In the genomic region with DNA sequence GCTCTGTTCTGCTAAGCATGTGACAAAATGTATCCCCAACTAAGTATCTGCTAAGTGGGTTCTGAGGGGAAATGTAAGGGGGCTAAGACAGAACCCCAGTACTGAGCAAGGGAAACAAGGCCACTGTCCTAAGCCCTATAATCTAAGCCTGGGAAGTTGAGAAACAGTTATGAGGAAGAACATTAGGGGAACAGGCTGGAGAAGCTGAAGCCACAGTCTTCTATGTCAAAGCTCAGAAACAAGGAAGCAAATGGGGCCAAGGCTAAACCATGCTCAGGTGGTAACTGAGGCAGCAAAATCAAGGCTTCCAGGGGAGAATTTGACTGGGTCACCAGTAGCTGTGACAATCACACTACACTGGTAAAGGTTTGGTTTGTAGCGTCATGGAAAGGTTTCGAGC, we compare ENCODE assay signal across 30 mouse cellular contexts. TPM values are rescaled to one million over a fixed set of nuclear protein-coding genes. Genes with fewer than 3 reads are reported as not detected.
DNase-seq lines count a peak whose midpoint lies in the region; ATAC-seq and TF ChIP-seq lines count a peak whose summit lies in the region.
"Had no signal": no experiment of that assay in that cellular context is flagged by ENCODE, and none has a peak within 500 bp of the region (broad histone marks: within the 10 kb centered on the region; RNA-seq: fewer than 3 reads in every experiment).

No protein-coding gene starts in this region.

- H3K4me1 ChIP-seq in liver, postnatal 0 days (ENCODE audit: insufficient read depth): 0 out of 2 replicates have a peak, but pooled peaks cover 2% of the 10 kb centered on the region
- no peaks in the 10 kb centered on the region for H3K4me1 ChIP-seq in liver, embryonic 11.5 days (replicated peaks; ENCODE audit: control insufficient read depth, insufficient read depth, low read length)
- H3K4me1 ChIP-seq in thymus, adult 2 months (replicated peaks; ENCODE audit: control insufficient read depth, insufficient read depth, low read length): peaks cover 5% of the 10 kb centered on the region
- H3K4me1 ChIP-seq: embryonic facial prominence, embryonic 10.5 days; embryonic facial prominence, embryonic 13.5 days; forebrain, embryonic 12.5 days; forebrain, embryonic 15.5 days; heart, embryonic 12.5 days; heart, embryonic 15.5 days had no signal

- no peak for DNase-seq in liver, postnatal 0 days
- no peak for DNase-seq in liver, embryonic 11.5 days (ENCODE audit: low spot score)
- DNase-seq in thymus, adult 2 months: no peak
- DNase-seq in left cerebral cortex, adult 11 months (ENCODE audit: low spot score): no peak
- DNase-seq in left cerebral cortex, postnatal 10 days (ENCODE audit: extremely low spot score in 1 of 2, low spot score in 2 of 2): no peak
- DNase-seq: adrenal gland, adult 8-10 months; adrenal gland, postnatal 25 days; cerebellum, adult 11 months; cerebellum, adult 2 months; cerebellum, adult 9-11 months; cerebellum, postnatal 25 days; embryo, embryonic 11 days; gastrocnemius, postnatal 10 days; gastrocnemius, postnatal 36 days; heart, adult 11 months; heart, postnatal 10 days; heart, postnatal 36 days had no signal

- H3K9ac ChIP-seq in liver, postnatal 0 days (replicated peaks): no peak overlapping the region
- no peak overlapping the region for H3K9ac ChIP-seq in liver, embryonic 11.5 days (ENCODE audit: low read depth, low read length)
- H3K9ac ChIP-seq: embryonic facial prominence, embryonic 13.5 days; forebrain, embryonic 12.5 days; forebrain, embryonic 15.5 days; heart, embryonic 12.5 days; heart, embryonic 15.5 days; hindbrain, embryonic 14.5 days had no signal

- H3K9me3 ChIP-seq in liver, postnatal 0 days (ENCODE audit: low read length): no peaks in the 10 kb centered on the region
- H3K9me3 ChIP-seq in liver, embryonic 11.5 days (ENCODE audit: control insufficient read depth, low read length): no peaks in the 10 kb centered on the region
- H3K9me3 ChIP-seq: embryonic facial prominence, embryonic 10.5 days; embryonic facial prominence, embryonic 13.5 days; forebrain, embryonic 12.5 days; forebrain, embryonic 15.5 days; heart, embryonic 12.5 days; heart, embryonic 15.5 days had no signal

- TF ChIP-seq POLR2A in thymus, adult 2 months (IDR thresholded peaks at IDR 0.05; ENCODE audit: control insufficient read depth, extremely low read depth, insufficient read depth, low read length, poor library complexity): no peak

- intact Hi-C loops in left cerebral cortex, postnatal 10 days (cut with DNase I): no loop called here

- ATAC-seq in liver, postnatal 0 days: no peak
- ATAC-seq in liver, embryonic 11.5 days (replicated peaks; ENCODE audit: low FRiP score): no peak
- peak; percentile 49 for ATAC-seq in common myeloid progenitor, adult 5-6 weeks (replicated peaks; ENCODE audit: low read depth, poor library complexity, severe bottlenecking)
- peak; percentile 81 for ATAC-seq in megakaryocyte, adult 5-6 weeks (ENCODE audit: poor library complexity, severe bottlenecking)
- ATAC-seq in neutrophil, adult 5-6 weeks (ENCODE audit: extremely low read depth, insufficient number of reproducible peaks, low FRiP score, poor library complexity, severe bottlenecking): peak; percentile 34; the same call in 1 of the 2 replicates
- ATAC-seq: activated CD4-positive, CD25-positive, alpha-beta regulatory T cell, adult 4 months; forebrain, embryonic 15.5 days; hindbrain, postnatal 0 days had no signal

- H3K27ac ChIP-seq in liver, postnatal 0 days (ENCODE audit: low read depth): peak overlapping the region; percentile 62
- no peak overlapping the region for H3K27ac ChIP-seq in liver, embryonic 11.5 days (ENCODE audit: low read depth, low read length)
- no peak overlapping the region for H3K27ac ChIP-seq in thymus, adult 2 months (ENCODE audit: control insufficient read depth, insufficient read depth, low read length)
- H3K27ac ChIP-seq: embryonic facial prominence, embryonic 10.5 days; embryonic facial prominence, embryonic 13.5 days; forebrain, embryonic 12.5 days; forebrain, embryonic 15.5 days; heart, embryonic 15.5 days; hindbrain, embryonic 14.5 days; hindbrain, postnatal 0 days had no signal

- WGBS in liver, postnatal 0 days (ENCODE audit: insufficient replicate concordance): 89% methylated on average over 2 of the region's 2 CpGs
- WGBS in liver, embryonic 11.5 days: 95% methylated on average over 2 of the region's 2 CpGs
- WGBS in thymus, adult 2 months: 96% methylated on average over 2 of the region's 2 CpGs

- H3K4me3 ChIP-seq in liver, postnatal 0 days (ENCODE audit: low read depth, low read length): no peak overlapping the region
- H3K4me3 ChIP-seq in liver, embryonic 11.5 days (ENCODE audit: low read depth, low read length): no peak overlapping the region
- no peak overlapping the region for H3K4me3 ChIP-seq in thymus, adult 2 months (ENCODE audit: control insufficient read depth, insufficient read depth, low read length)
- H3K4me3 ChIP-seq: embryonic facial prominence, embryonic 10.5 days; embryonic facial prominence, embryonic 13.5 days; erythroblast, embryonic 14.5 days; forebrain, embryonic 12.5 days; forebrain, embryonic 15.5 days; heart, embryonic 12.5 days; heart, embryonic 15.5 days had no signal

- H3K36me3 ChIP-seq in liver, postnatal 0 days (replicated peaks; ENCODE audit: insufficient read depth, low read length): peaks cover 3% of the 10 kb centered on the region
- 0 out of 2 replicates have a peak, but pooled peaks cover 3% of the 10 kb centered on the region for H3K36me3 ChIP-seq in liver, embryonic 11.5 days (ENCODE audit: control insufficient read depth, insufficient read depth, low read length)
- H3K36me3 ChIP-seq in thymus, adult 2 months (ENCODE audit: control insufficient read depth, insufficient read depth, low read length): no peaks in the 10 kb centered on the region
- H3K36me3 ChIP-seq: embryonic facial prominence, embryonic 10.5 days; embryonic facial prominence, embryonic 13.5 days; forebrain, embryonic 12.5 days; forebrain, embryonic 15.5 days; heart, embryonic 15.5 days had no signal

- H3K27me3 ChIP-seq in liver, postnatal 0 days (ENCODE audit: insufficient read depth, low read length): no peaks in the 10 kb centered on the region
- no peaks in the 10 kb centered on the region for H3K27me3 ChIP-seq in liver, embryonic 11.5 days (replicated peaks; ENCODE audit: control insufficient read depth, insufficient read depth, low read length)
- H3K27me3 ChIP-seq in thymus, adult 2 months (ENCODE audit: control insufficient read depth, insufficient read depth, low read length): no peaks in the 10 kb centered on the region
- H3K27me3 ChIP-seq: embryonic facial prominence, embryonic 13.5 days; forebrain, embryonic 12.5 days; forebrain, embryonic 15.5 days; heart, embryonic 12.5 days; heart, embryonic 15.5 days had no signal

- TF ChIP-seq CTCF in liver, postnatal 0 days (IDR thresholded peaks at IDR 0.05; ENCODE audit: low read depth): no peak
- TF ChIP-seq CTCF in thymus, adult 2 months (IDR thresholded peaks at IDR 0.05; ENCODE audit: borderline replicate concordance, control insufficient read depth, extremely low read depth, insufficient read depth, low read length, poor library complexity): no peak

- no peak overlapping the region for H3K4me2 ChIP-seq in liver, postnatal 0 days (ENCODE audit: low read depth, low read length)
- H3K4me2 ChIP-seq in liver, embryonic 11.5 days: no peak overlapping the region
- H3K4me2 ChIP-seq: embryonic facial prominence, embryonic 13.5 days; forebrain, embryonic 12.5 days; forebrain, embryonic 15.5 days; heart, embryonic 12.5 days; heart, embryonic 15.5 days; hindbrain, embryonic 14.5 days had no signal

- no peak for TF ChIP-seq EP300 in liver, postnatal 0 days (IDR thresholded peaks at IDR 0.05; ENCODE audit: low read depth)

RNA-seq across cellular contexts. Expression of gene Rin3, which starts 50.3 kb away (rescaled TPM):
- 8.3 and 10.0 TPM in 2 replicates for polyA plus RNA-seq in liver, postnatal 0 days (2015; fragmentation: Nextera tagmentation; extraction: Ambion mirVana)
- 10.2 and 12.9 TPM in 2 replicates for polyA plus RNA-seq in liver, embryonic 11.5 days (2014; fragmentation: Nextera tagmentation; extraction: Ambion mirVana)
- 44.7 and 86.3 TPM in 2 replicates for total RNA-seq in common myeloid progenitor, adult 5-6 weeks (2017)
- total RNA-seq in megakaryocyte, adult 5-6 weeks (2015): 188 and 204 TPM in 2 replicates
- 121 and 157 TPM in 2 replicates for total RNA-seq in megakaryocyte, adult 5-6 weeks (2017)
- total RNA-seq in neutrophil, adult 5-6 weeks (2017): 196 and 218 TPM in 2 replicates
- polyA plus RNA-seq in thymus, adult 2 months (2012; rRNA removed): 25.4 and 33.8 TPM in 2 replicates
- total RNA-seq in left cerebral cortex, postnatal 10 days (2021): 1 to 10 TPM; 3.7 to 3.8 TPM

Comparison
In these comparisons a context has a peak if more than half of its experiments do, and no peak if none do; other contexts are left out.
1. ATAC-seq: peak in common myeloid progenitor, adult 5-6 weeks (single experiment), megakaryocyte, adult 5-6 weeks (single experiment) and neutrophil, adult 5-6 weeks (single experiment); none in liver, postnatal 0 days (single experiment) and liver, embryonic 11.5 days (single experiment).